Mouse (Mus musculus) olfactory bulb, adult 2 months (tissue): ENCODE measurements at regions not wholly inside any gene's neighbourhood (a gene's known extent, or its start where the extent isn't known, plus 50 kb on each side); places are given as distances from the start of the nearest gene placed in this dataset.

Source experiments
- CTCF ChIP-seq: fragments of 200-500 bp; IDR thresholded peaks from 2 replicates; pipeline ENCODE4 v1.5.1; 2012; ENCODE audit warnings: low read depth, mild to moderate bottlenecking, low read length, moderate library complexity; ENCODE audit not compliant: insufficient read depth
- POLR2A ChIP-seq: fragments of 200-500 bp; IDR thresholded peaks from 2 replicates; pipeline ENCODE4 v1.6.1; 2012; ENCODE audit warnings: mild to moderate bottlenecking, low read depth, low read length, moderate library complexity; ENCODE audit not compliant: insufficient read depth

DNA sequence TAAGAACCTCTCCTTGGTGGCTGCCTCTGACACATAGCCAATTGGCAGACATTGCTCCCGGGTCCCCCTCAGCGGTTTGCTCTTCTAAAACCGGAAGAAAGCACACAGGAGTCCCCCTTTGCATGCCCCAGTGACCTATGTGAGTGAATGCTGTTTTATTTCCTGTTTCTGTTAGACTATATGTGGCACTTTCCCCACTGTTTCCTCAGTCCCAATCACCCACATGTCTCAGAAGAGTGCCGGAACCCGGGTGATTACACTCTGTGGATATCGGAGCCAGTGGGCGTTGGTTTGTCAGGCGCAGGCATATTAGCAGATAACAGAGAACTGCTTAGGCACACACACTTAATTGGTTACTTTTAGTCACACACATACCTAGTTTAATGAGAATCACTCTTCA is 66.3 kb upstream of the Rpl34 start:
- TF ChIP-seq CTCF (no peak), POLR2A (no peak)
